Mouse (Mus musculus): ENCODE measurements around the gene Cnr2. TPM values are rescaled to one million over a fixed set of nuclear protein-coding genes. Genes with fewer than 3 reads are reported as not detected.

Cnr2 gene
- polyA plus RNA-seq, 1 experiment from 2014 or later = 0.71 TPM

DNA sequence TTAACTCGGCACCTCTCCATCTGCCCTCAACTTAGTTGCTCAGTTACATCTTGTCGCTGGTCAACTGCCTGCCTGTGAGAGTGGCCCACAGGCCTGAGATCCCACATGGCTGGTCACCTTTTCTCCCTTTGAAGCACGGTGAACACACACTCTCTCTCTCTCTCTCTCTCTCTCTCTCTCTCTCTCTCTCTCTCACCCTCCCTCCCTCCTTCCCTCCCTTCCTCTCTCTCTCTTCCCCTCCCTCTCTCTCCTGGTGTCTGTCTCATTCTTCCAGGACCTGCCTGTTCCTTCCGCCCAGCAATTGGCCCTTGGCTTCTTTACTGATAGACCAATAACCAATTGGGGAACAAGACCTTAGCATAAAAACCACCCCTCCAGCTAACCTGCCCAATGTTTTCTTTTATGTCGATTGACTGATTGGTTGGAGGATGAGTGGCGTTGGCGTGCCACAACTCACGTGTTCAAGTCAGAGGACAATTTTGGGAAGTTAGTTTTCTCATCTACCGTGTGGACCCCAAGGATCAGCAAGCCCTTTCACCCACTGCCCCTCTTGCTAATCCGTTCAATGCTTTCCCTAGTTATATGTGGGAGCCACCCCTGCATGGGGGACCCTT lies 31.1 kb downstream of the Cnr2 start:
- TF ChIP-seq CTCF (IDR thresholded peaks at IDR 0.05; ENCODE audit: low read depth) = no peak

DNA sequence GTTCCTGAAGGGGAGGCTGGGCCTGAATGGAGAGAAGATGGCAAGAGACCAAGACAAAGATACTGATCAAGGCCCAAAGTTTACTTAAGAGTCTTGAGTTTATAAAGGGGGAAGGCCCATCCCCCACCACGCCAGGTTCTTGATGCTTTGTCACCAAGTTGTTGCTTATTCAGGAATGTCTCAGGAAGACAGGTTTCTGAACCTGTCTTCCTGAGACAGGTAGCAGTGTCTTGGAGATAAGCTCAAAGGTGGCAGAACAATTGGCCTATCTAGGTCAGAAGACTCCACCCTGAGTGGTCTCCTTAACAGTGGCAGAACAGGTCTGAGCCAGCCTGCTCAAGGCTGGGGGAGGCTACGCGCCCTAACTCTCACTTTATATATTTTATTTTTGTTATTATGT lies 31.7 kb downstream of the Cnr2 start:
- no peaks in the 10 kb centered on the region for H3K4me1 ChIP-seq (ENCODE audit: insufficient read depth)
- no peak overlapping the region for H3K27ac ChIP-seq (ENCODE audit: low read depth)
- peaks cover 21% of the 10 kb centered on the region for H3K36me3 ChIP-seq (ENCODE audit: insufficient read depth)
- H3K9ac ChIP-seq = no peak overlapping the region
- no peak overlapping the region for H3K4me3 ChIP-seq (ENCODE audit: low read depth, low read length)
- no peak for DNase-seq
- no peak for TF ChIP-seq CTCF (IDR thresholded peaks at IDR 0.05; ENCODE audit: low read depth)
- no peak overlapping the region for H3K4me2 ChIP-seq
- H3K27me3 ChIP-seq (ENCODE audit: insufficient read depth, low read length) = no peaks in the 10 kb centered on the region
- ATAC-seq (ENCODE audit: insufficient read depth) = no peak
- H3K9me3 ChIP-seq (ENCODE audit: low read depth, low read length) = no peaks in the 10 kb centered on the region
- WGBS = 83% methylated on average over 3 of the region's 3 CpGs

More for the DNA sequence above, 31.1 kb downstream of the Cnr2 start:
- peaks cover 18% of the 10 kb centered on the region for H3K36me3 ChIP-seq (ENCODE audit: insufficient read depth)
- H3K27me3 ChIP-seq (ENCODE audit: insufficient read depth, low read length) = no peaks in the 10 kb centered on the region
- DNase-seq (no peak), ATAC-seq (ENCODE audit: insufficient read depth) (no peak)
- 81% methylated on average over 10 of the region's 10 CpGs for WGBS
- H3K9ac ChIP-seq = no peak overlapping the region
- H3K9me3 ChIP-seq (ENCODE audit: low read depth, low read length) = no peaks in the 10 kb centered on the region
- no peaks in the 10 kb centered on the region for H3K4me1 ChIP-seq (ENCODE audit: insufficient read depth)
- no peak overlapping the region for H3K4me3 ChIP-seq (ENCODE audit: low read depth, low read length)
- no peak overlapping the region for H3K27ac ChIP-seq (ENCODE audit: low read depth)
- no peak overlapping the region for H3K4me2 ChIP-seq

GRCm38 (mm10) chr4:135928376-135928775 lies 33.2 kb downstream of the Cnr2 start:
- no peak overlapping the region for H3K27ac ChIP-seq (ENCODE audit: low read depth)

DNA sequence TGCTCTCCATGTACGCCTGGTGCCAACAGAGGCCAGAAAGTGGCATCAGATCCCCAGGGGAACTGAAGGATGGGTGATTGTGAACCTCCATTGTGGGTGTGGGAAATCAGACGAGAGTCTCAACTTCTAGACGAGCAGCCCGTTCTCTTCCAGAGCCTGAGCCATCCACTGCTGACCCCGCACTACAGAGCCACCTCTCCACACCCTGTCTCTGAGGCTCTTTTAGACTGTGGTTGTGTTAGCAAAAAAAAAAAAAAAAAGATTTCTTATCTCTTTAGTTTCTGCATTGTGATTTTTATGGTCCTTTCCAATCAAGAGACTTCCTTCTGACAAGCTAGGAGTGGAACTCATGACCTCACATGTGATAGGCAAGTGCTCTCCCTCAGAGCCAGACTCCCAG lies 34.2 kb downstream of the Cnr2 start:
- no peak overlapping the region for H3K4me3 ChIP-seq (ENCODE audit: low read depth, low read length)
- no peak overlapping the region for H3K9ac ChIP-seq
- no peaks in the 10 kb centered on the region for H3K27me3 ChIP-seq (ENCODE audit: insufficient read depth, low read length)
- H3K36me3 ChIP-seq (ENCODE audit: insufficient read depth) = peaks cover 35% of the 10 kb centered on the region
- ATAC-seq (ENCODE audit: insufficient read depth) (no peak), DNase-seq (no peak)
- H3K4me1 ChIP-seq (ENCODE audit: insufficient read depth) = no peaks in the 10 kb centered on the region
- 83% methylated on average over 5 of the region's 5 CpGs for WGBS
- no peak overlapping the region for H3K27ac ChIP-seq (ENCODE audit: low read depth)
- no peaks in the 10 kb centered on the region for H3K9me3 ChIP-seq (ENCODE audit: low read depth, low read length)
- no peak overlapping the region for H3K4me2 ChIP-seq
- no peak for TF ChIP-seq CTCF (IDR thresholded peaks at IDR 0.05; ENCODE audit: low read depth)

More at GRCm38 (mm10) chr4:135928376-135928775, 33.2 kb downstream of the Cnr2 start:
- DNase-seq (no peak), ATAC-seq (ENCODE audit: insufficient read depth) (no peak)
- no peak overlapping the region for H3K9ac ChIP-seq
- H3K4me3 ChIP-seq (ENCODE audit: low read depth, low read length) = no peak overlapping the region
- H3K27me3 ChIP-seq (ENCODE audit: insufficient read depth, low read length) = no peaks in the 10 kb centered on the region
- peaks cover 30% of the 10 kb centered on the region for H3K36me3 ChIP-seq (ENCODE audit: insufficient read depth)
- H3K4me2 ChIP-seq = no peak overlapping the region
- H3K9me3 ChIP-seq (ENCODE audit: low read depth, low read length) = no peaks in the 10 kb centered on the region
- no peaks in the 10 kb centered on the region for H3K4me1 ChIP-seq (ENCODE audit: insufficient read depth)
- WGBS = 84% methylated on average over 9 of the region's 9 CpGs
- TF ChIP-seq CTCF (IDR thresholded peaks at IDR 0.05; ENCODE audit: low read depth) = no peak

GRCm38 (mm10) chr4:135929828-135930227 lies 34.6 kb downstream of the Cnr2 start:
- no peaks in the 10 kb centered on the region for H3K9me3 ChIP-seq (ENCODE audit: low read depth, low read length)
- H3K27me3 ChIP-seq (ENCODE audit: insufficient read depth, low read length) = no peaks in the 10 kb centered on the region
- no peak overlapping the region for H3K9ac ChIP-seq
- peaks cover 37% of the 10 kb centered on the region for H3K36me3 ChIP-seq (ENCODE audit: insufficient read depth)
- DNase-seq = no peak
- TF ChIP-seq CTCF (IDR thresholded peaks at IDR 0.05; ENCODE audit: low read depth) = no peak
- no peak overlapping the region for H3K27ac ChIP-seq (ENCODE audit: low read depth)
- 82% methylated on average over 9 of the region's 9 CpGs for WGBS
- H3K4me2 ChIP-seq = no peak overlapping the region
- ATAC-seq (ENCODE audit: insufficient read depth) = no peak
- no peak overlapping the region for H3K4me3 ChIP-seq (ENCODE audit: low read depth, low read length)
- H3K4me1 ChIP-seq (ENCODE audit: insufficient read depth) = no peaks in the 10 kb centered on the region

DNA sequence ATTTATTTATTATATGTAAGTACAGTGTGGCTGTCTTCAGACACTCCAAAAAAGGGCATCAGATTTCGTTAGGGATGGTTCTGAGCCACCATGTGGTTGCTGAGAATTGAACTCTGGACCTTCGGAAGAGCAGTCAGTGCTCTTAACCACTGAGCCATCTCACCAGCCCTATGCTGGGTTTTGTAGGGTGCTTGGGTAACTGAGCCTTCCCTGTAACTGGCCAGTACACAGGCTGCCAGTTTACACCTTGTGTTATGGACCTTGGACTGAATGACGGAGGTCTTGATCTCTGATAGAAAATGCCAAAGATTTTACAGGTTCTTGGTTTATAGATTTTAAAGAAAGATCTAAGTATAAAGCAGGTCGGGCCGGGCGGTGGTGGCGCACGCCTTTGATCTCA lies 35.0 kb downstream of the Cnr2 start:
- H3K9ac ChIP-seq = no peak overlapping the region
- DNase-seq (no peak), ATAC-seq (ENCODE audit: insufficient read depth) (no peak)
- no peak overlapping the region for H3K27ac ChIP-seq (ENCODE audit: low read depth)
- H3K4me2 ChIP-seq = no peak overlapping the region
- peaks cover 40% of the 10 kb centered on the region for H3K36me3 ChIP-seq (ENCODE audit: insufficient read depth)
- H3K9me3 ChIP-seq (ENCODE audit: low read depth, low read length) = no peaks in the 10 kb centered on the region
- 96% methylated on average over 8 of the region's 8 CpGs for WGBS
- no peak overlapping the region for H3K4me3 ChIP-seq (ENCODE audit: low read depth, low read length)
- no peak for TF ChIP-seq CTCF (IDR thresholded peaks at IDR 0.05; ENCODE audit: low read depth)
- no peaks in the 10 kb centered on the region for H3K27me3 ChIP-seq (ENCODE audit: insufficient read depth, low read length)
- no peaks in the 10 kb centered on the region for H3K4me1 ChIP-seq (ENCODE audit: insufficient read depth)

DNA sequence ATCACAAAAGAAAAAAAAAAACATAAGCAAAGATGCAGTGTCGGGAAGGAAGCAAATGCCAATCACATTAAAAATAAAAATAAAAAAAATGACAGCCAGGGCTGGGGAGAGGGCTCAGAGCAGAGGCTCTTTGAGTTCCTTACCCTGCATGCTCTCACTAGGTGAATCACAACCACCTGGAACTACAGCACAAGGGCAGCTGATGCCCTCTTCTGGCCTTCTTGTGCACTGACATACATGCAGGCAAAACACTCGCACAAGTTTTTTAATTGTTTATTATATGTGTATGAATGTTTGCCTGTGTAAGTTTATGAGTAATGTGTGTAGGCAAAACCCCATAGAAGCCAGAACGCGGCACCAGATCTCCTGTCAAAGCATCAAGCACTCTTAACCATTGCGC lies 36.6 kb downstream of the Cnr2 start:
- DNase-seq = peak; percentile 48
- ATAC-seq (ENCODE audit: insufficient read depth) = no peak
- WGBS = 56% methylated on average over 5 of the region's 5 CpGs
- Histone ChIP-seq H3K9me3 (ENCODE audit: low read depth, low read length) (no peaks in the 10 kb centered on the region), H3K4me1 (ENCODE audit: insufficient read depth) (no peaks in the 10 kb centered on the region), H3K36me3 (ENCODE audit: insufficient read depth) (peaks cover 28% of the 10 kb centered on the region), H3K27me3 (ENCODE audit: insufficient read depth, low read length) (no peaks in the 10 kb centered on the region), H3K4me2 (no peak overlapping the region), H3K4me3 (ENCODE audit: low read depth, low read length) (no peak overlapping the region), H3K27ac (ENCODE audit: low read depth) (no peak overlapping the region), H3K9ac (no peak overlapping the region)
- peak; percentile 68 for TF ChIP-seq CTCF (IDR thresholded peaks at IDR 0.05; ENCODE audit: low read depth)
